In the genomic region with DNA sequence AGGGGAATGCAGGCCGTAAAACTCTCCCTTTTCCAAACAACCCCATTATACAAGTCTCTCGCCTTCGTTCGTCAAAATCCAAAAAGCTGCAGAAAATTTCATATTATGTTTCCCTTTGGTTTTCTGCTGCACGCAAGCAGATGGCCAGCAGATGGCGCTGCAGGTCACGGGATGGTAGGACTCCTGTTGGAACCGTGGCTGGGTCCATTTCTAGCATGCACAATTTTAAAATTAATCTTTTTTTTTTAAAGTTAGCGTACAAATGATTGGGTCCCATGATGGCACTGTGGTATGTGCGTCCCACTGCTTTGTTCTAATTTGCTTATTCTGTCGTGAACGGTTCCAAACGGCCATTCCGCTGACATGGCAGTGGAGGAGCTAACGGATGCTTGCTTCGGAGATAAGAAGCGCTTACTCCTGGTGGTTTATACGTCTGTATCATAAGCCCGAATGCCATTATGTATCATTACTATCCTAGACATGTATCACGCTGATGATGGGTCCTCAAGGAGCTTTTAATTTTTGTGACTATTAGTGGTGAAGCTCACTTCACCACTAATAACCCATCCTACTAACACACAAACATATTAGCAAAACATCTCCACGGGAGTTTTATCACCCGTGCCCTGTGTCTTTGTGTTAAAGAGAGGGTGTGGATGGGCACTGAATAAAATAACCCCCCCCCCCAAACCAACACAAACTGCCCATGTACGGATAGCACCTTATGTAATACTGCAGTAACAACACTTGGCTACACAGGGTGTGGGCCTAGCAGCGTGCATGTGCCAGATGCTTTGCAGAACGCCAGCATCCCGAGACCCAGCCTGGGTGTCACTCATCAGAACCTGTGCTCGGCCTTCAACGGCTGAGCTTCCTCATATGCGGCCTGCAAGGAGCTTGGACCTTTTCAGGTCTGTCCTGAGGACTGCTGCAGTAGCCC, we compare ENCODE assay signal across 8 mouse cellular contexts.
DNase-seq lines count a peak whose midpoint lies in the region; ATAC-seq and TF ChIP-seq lines count a peak whose summit lies in the region.

No protein-coding gene starts in this region.

- no peaks in the 10 kb centered on the region for H3K27me3 ChIP-seq in kidney, adult 2 months (replicated peaks; ENCODE audit: control insufficient read depth, insufficient read depth, low read length)
- no peaks in the 10 kb centered on the region for H3K27me3 ChIP-seq in kidney, embryonic 14.5 days (ENCODE audit: control insufficient read depth, insufficient read depth, low read length)

- TF ChIP-seq CTCF in kidney, adult 2 months (conservative IDR thresholded peaks at IDR 0.05; ENCODE audit: insufficient read depth, insufficient read length, low read depth, low read length), result peak; percentile 81
- TF ChIP-seq CTCF in embryonic fibroblast, embryonic 13.5 days (IDR thresholded peaks at IDR 0.05; ENCODE audit: borderline replicate concordance, insufficient read depth, low read length), result peak; percentile 96
- peak; percentile 88 for TF ChIP-seq CTCF in lung, adult 2 months (IDR thresholded peaks at IDR 0.05; ENCODE audit: insufficient read depth, low read length)

- no peaks in the 10 kb centered on the region for H3K36me3 ChIP-seq in kidney, adult 2 months (ENCODE audit: control insufficient read depth, insufficient read depth, low read length)
- no peaks in the 10 kb centered on the region for H3K36me3 ChIP-seq in kidney, embryonic 14.5 days (ENCODE audit: control insufficient read depth, insufficient read depth, low read length)

- 64% methylated on average over 29 of the region's 29 CpGs for WGBS in kidney, adult 2 months
- 65% methylated on average over 29 of the region's 29 CpGs for WGBS in kidney, embryonic 14.5 days
- WGBS in lung, adult 2 months, result 58% methylated on average over 29 of the region's 29 CpGs

- DNase-seq in kidney, adult 2 months, result peak; percentile 39
- DNase-seq in adrenal gland, postnatal 36 days, result peak; percentile 66 to 73
- DNase-seq in kidney, postnatal 10 days, result peak; percentile 86
- peak; percentile 41 for DNase-seq in lung, adult 2 months
- DNase-seq in retina, adult 2 months (ENCODE audit: low read depth, low spot score), result peak; percentile 42

- H3K9me3 ChIP-seq in kidney, embryonic 14.5 days (ENCODE audit: control insufficient read depth, low read length), result no peaks in the 10 kb centered on the region

- H3K9ac ChIP-seq in kidney, embryonic 14.5 days (ENCODE audit: low read depth, low read length), result no peak overlapping the region

- TF ChIP-seq POLR2A in kidney, adult 2 months (IDR thresholded peaks at IDR 0.05; ENCODE audit: low read depth, low read length), result no peak
- TF ChIP-seq POLR2A in embryonic fibroblast, embryonic 13.5 days (IDR thresholded peaks at IDR 0.05; ENCODE audit: low read depth, low read length), result no peak
- TF ChIP-seq POLR2A in lung, adult 2 months (IDR thresholded peaks at IDR 0.05; ENCODE audit: borderline replicate concordance, extremely low read depth, low read depth, low read length), result no peak

- no peaks in the 10 kb centered on the region for H3K4me1 ChIP-seq in kidney, adult 2 months (ENCODE audit: control insufficient read depth, insufficient read depth, low read length)
- H3K4me1 ChIP-seq in kidney, embryonic 14.5 days (ENCODE audit: control insufficient read depth, insufficient read depth, low read length), result peaks cover 11% of the 10 kb centered on the region; the same call in 1 of the 2 replicates
- no peaks in the 10 kb centered on the region for H3K4me1 ChIP-seq in embryonic fibroblast, embryonic 13.5 days (ENCODE audit: control insufficient read depth, insufficient read depth, low read length)
- H3K4me1 ChIP-seq in lung, adult 2 months (ENCODE audit: control insufficient read depth, insufficient read depth, low read length), result no peaks in the 10 kb centered on the region

- H3K27ac ChIP-seq in kidney, adult 2 months (ENCODE audit: insufficient read depth, low read depth, low read length), result no peak overlapping the region
- H3K27ac ChIP-seq in kidney, embryonic 14.5 days (ENCODE audit: low read depth, low read length), result no peak overlapping the region
- H3K27ac ChIP-seq in embryonic fibroblast, embryonic 13.5 days (ENCODE audit: insufficient read depth, low read length), result no peak overlapping the region

- no peak for ATAC-seq in kidney, embryonic 14.5 days (ENCODE audit: low FRiP score, low TSS enrichment)
- ATAC-seq in activated CD4-positive, CD25-positive, alpha-beta regulatory T cell, adult 4 months, result no peak

- no peak overlapping the region for H3K4me2 ChIP-seq in kidney, embryonic 14.5 days (replicated peaks; ENCODE audit: low read depth, low read length)

- H3K4me3 ChIP-seq in kidney, adult 2 months (ENCODE audit: insufficient read depth, low read depth, low read length), result no peak overlapping the region
- H3K4me3 ChIP-seq in kidney, embryonic 14.5 days (ENCODE audit: low read length), result no peak overlapping the region
- no peak overlapping the region for H3K4me3 ChIP-seq in embryonic fibroblast, embryonic 13.5 days (ENCODE audit: insufficient read depth, low read length)
- no peak overlapping the region for H3K4me3 ChIP-seq in lung, adult 2 months (replicated peaks; ENCODE audit: extremely low read depth, low read depth, low read length)
